Mouse (Mus musculus) neural tube, embryonic 13.5 days (tissue): ENCODE measurements around the gene Polr2g. TPM values are rescaled to one million over a fixed set of nuclear protein-coding genes. Genes with fewer than 3 reads are reported as not detected.

Experiments
- ATAC-seq: fragments of 200-750 bp; cut with Nextera tagmentation; 2 replicates; pipeline ENCODE4 v1.8.0; 2017; ENCODE audit warnings: low read depth, mild to moderate bottlenecking, moderate TSS enrichment, moderate library complexity
- H3K27ac ChIP-seq: fragments of 300-500 bp; sonication (generic); replicated peaks from 2 replicates; pipeline ENCODE4 v1.5.1; 2015; ENCODE audit warnings: moderate library complexity, mild to moderate bottlenecking, inconsistent platforms
- H3K27me3 ChIP-seq: fragments of 300-500 bp; sonication (generic); 2 replicates; pipeline ENCODE4 v1.6.1; 2015; ENCODE audit warnings: mild to moderate bottlenecking, inconsistent platforms
- H3K36me3 ChIP-seq: fragments of 300-500 bp; sonication (generic); 2 replicates; pipeline ENCODE4 v1.6.1; 2015; ENCODE audit warnings: mild to moderate bottlenecking, inconsistent platforms
- H3K4me1 ChIP-seq: fragments of 300-500 bp; sonication (generic); replicated peaks from 2 replicates; pipeline ENCODE4 v1.6.1; 2015; ENCODE audit warnings: inconsistent platforms
- H3K4me2 ChIP-seq: fragments of 300-500 bp; sonication (generic); 2 replicates; pipeline ENCODE4 v1.6.1; 2015; ENCODE audit warnings: inconsistent platforms, mild to moderate bottlenecking, moderate library complexity
- H3K4me3 ChIP-seq: fragments of 300-500 bp; sonication (generic); 2 replicates; pipeline ENCODE4 v1.5.1; 2015; ENCODE audit warnings: mild to moderate bottlenecking, inconsistent platforms
- H3K9ac ChIP-seq: fragments of 300-500 bp; sonication (generic); 2 replicates; pipeline ENCODE4 v1.6.1; 2015; ENCODE audit warnings: moderate library complexity, mild to moderate bottlenecking, inconsistent platforms
- H3K9me3 ChIP-seq: fragments of 300-500 bp; sonication (generic); 2 replicates; pipeline ENCODE4 v1.6.1; 2016; ENCODE audit warnings: inconsistent platforms
- WGBS: fragments of 180-500 bp; shearing (Covaris S2); methylation state at CpG from one replicate; pipeline ENCODE4 v1.1.7; 2015; 5-methylcytosine and 5-hydroxymethylcytosine counted together
- polyA plus RNA-seq: library from polyadenylated mRNA; unstranded; fragments of >200 nt; fragmentation: Nextera tagmentation; extraction: Ambion mirVana; gene quantifications from 2 replicates; pipeline ENCODE4 v1.2.1, GENCODE M21; 2015

Polr2g gene
- polyA plus RNA-seq, 1 experiment from 2014 or later: 167 TPM

- no peak overlapping the region for H3K27ac ChIP-seq
- no peaks in the 10 kb centered on the region for H3K27me3 ChIP-seq
- H3K36me3 ChIP-seq: peaks cover 67% of the 10 kb centered on the region
- no peak overlapping the region for H3K4me3 ChIP-seq
- 96% methylated on average over 5 of the region's 5 CpGs for WGBS
- no peak overlapping the region for H3K9ac ChIP-seq
- H3K9me3 ChIP-seq: no peaks in the 10 kb centered on the region
- no peak overlapping the region for H3K4me2 ChIP-seq
- ATAC-seq: no peak
- peaks cover 19% of the 10 kb centered on the region for H3K4me1 ChIP-seq
These were observed 8.4 kb upstream of the Polr2g start for GRCm38 (mm10) chr19:8806810-8807209.

- Histone ChIP-seq H3K27ac (no peak overlapping the region), H3K4me3 (no peak overlapping the region), H3K9me3 (no peaks in the 10 kb centered on the region), H3K4me2 (no peak overlapping the region), H3K4me1 (peaks cover 23% of the 10 kb centered on the region), H3K36me3 (peaks cover 46% of the 10 kb centered on the region), H3K9ac (no peak overlapping the region), H3K27me3 (no peaks in the 10 kb centered on the region)
- 95% methylated on average over 11 of the region's 11 CpGs for WGBS
- ATAC-seq: no peak
These were observed 5.7 kb upstream of the Polr2g start for GRCm38 (mm10) chr19:8803879-8804660.

DNA sequence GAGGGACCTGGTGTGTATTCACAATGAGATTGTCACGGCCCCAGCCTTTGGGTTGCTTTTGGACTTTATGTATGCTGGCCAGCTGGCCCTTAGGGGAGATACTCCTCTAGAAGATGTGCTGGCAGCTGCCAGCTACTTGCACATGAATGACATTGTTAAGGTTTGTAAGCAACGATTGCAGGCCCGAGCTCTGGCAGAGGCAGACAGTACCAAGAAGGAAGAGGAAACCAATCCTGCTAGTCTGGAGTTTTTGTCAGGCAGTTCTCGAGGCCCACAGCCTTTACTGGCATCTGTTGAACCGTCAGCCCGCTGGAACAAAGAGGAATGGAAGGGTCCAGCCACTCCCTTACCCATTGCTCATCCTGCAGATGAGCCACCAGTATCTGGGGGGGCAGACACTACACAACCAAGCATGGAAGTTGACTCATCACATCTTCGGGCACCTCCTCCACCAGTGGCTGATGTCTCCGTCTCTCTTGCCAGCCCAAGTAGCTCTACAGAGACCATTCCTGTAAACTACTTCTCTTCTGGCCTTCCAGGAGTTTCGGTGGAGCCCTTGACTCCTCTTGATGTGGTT is 4.9 kb upstream of the Polr2g start:
- Histone ChIP-seq H3K4me3 (peak overlapping the region; percentile 52), H3K27ac (peak overlapping the region; percentile 86), H3K27me3 (no peaks in the 10 kb centered on the region), H3K36me3 (peaks cover 38% of the 10 kb centered on the region), H3K9ac (0 out of 2 replicates have a peak overlapping the region, but pooled peaks have one; percentile 1), H3K4me1 (peaks cover 28% of the 10 kb centered on the region), H3K9me3 (no peaks in the 10 kb centered on the region), H3K4me2 (peak overlapping the region; percentile 60)
- WGBS: 86% methylated on average over 9 of the region's 9 CpGs
- no peak for ATAC-seq

- H3K9me3 ChIP-seq: no peaks in the 10 kb centered on the region
- peak within 1 kb of the TSS; percentile 52 for H3K4me3 ChIP-seq
- peak within 1 kb of the TSS; percentile 60 for H3K4me2 ChIP-seq
- 0% methylated on average over 30 of the region's 30 CpGs for WGBS
- H3K27me3 ChIP-seq: no peaks in the 10 kb centered on the region
- ATAC-seq: peak; percentile 98
- H3K36me3 ChIP-seq: peaks cover 32% of the 10 kb centered on the region
- H3K27ac ChIP-seq: peak within 1 kb of the TSS; percentile 86
- peaks cover 36% of the 10 kb centered on the region for H3K4me1 ChIP-seq
- H3K9ac ChIP-seq: peak within 1 kb of the TSS; percentile 65
These were observed 3.9 kb upstream of the Polr2g start, which contains the start of gene Zbtb3 for GRCm38 (mm10) chr19:8802130-8802821. Zbtb3 (plus strand) TSS chr19:8802555.

- Histone ChIP-seq H3K27ac (no peak overlapping the region), H3K27me3 (no peaks in the 10 kb centered on the region), H3K4me3 (peak overlapping the region; percentile 80), H3K9ac (no peak overlapping the region), H3K4me1 (peaks cover 31% of the 10 kb centered on the region), H3K36me3 (peaks cover 24% of the 10 kb centered on the region), H3K9me3 (no peaks in the 10 kb centered on the region), H3K4me2 (peak overlapping the region; percentile 94)
- ATAC-seq: no peak
These were observed 554 bp upstream of the Polr2g start for GRCm38 (mm10) chr19:8798947-8799315.

GRCm38 (mm10) chr19:8790171-8790570 is 8.2 kb downstream of the Polr2g start:
- no peak overlapping the region for H3K27ac ChIP-seq
- no peak overlapping the region for H3K4me2 ChIP-seq
- no peaks in the 10 kb centered on the region for H3K9me3 ChIP-seq
- peaks cover 37% of the 10 kb centered on the region for H3K36me3 ChIP-seq
- H3K4me3 ChIP-seq: no peak overlapping the region
- H3K4me1 ChIP-seq: peaks cover 21% of the 10 kb centered on the region
- ATAC-seq: no peak
- 81% methylated on average over 7 of the region's 7 CpGs for WGBS
- H3K27me3 ChIP-seq: no peaks in the 10 kb centered on the region
- H3K9ac ChIP-seq: no peak overlapping the region

DNA sequence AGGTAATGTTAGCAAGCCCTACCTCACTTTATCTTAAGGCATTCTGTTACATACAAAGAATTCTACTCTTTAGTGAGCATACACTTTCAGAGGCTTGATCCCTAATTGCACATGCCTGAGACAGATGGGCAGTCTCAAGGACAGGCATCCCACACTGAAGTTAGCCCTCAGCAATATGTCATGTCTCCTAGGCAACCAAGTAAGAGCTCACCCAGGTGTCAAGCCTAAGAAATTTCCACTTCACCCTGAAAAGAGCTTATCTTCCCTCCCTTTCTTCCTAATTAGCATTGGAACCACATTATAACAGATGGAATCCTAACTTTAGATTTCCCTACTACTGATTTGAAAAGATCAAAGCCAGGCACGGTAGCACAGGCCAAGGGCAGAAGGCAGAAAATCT is 9.2 kb downstream of the Polr2g start:
- Histone ChIP-seq H3K27me3 (no peaks in the 10 kb centered on the region), H3K4me3 (no peak overlapping the region), H3K27ac (0 out of 2 replicates have a peak overlapping the region, but pooled peaks have one; percentile 19), H3K4me1 (peaks cover 22% of the 10 kb centered on the region), H3K4me2 (no peak overlapping the region), H3K36me3 (peaks cover 27% of the 10 kb centered on the region), H3K9ac (peak overlapping the region; percentile 38; the same call in 1 of the 2 replicates), H3K9me3 (no peaks in the 10 kb centered on the region)
- 62% methylated on average over 1 of the region's 1 CpGs for WGBS
- no peak for ATAC-seq

GRCm38 (mm10) chr19:8788521-8788920 is 9.9 kb downstream of the Polr2g start:
- H3K4me1 ChIP-seq: peaks cover 22% of the 10 kb centered on the region
- 23% methylated on average over 3 of the region's 3 CpGs for whole genome bisulfite sequencing
- no peak for ATAC-seq

GRCm38 (mm10) chr19:8786008-8786781 is 12.2 kb downstream of the Polr2g start, which contains the start of gene Taf6l:
Taf6l (minus strand) TSS chr19:8786417.
- peak within 1 kb of the TSS; percentile 69 for H3K4me3 ChIP-seq
- peaks cover 22% of the 10 kb centered on the region for H3K4me1 ChIP-seq
- H3K4me2 ChIP-seq: peak within 1 kb of the TSS; percentile 65
- H3K27ac ChIP-seq: peak within 1 kb of the TSS; percentile 76
- H3K36me3 ChIP-seq: peaks cover 33% of the 10 kb centered on the region
- H3K9me3 ChIP-seq: no peaks in the 10 kb centered on the region
- under 1% methylated on average over 32 of the region's 32 CpGs for WGBS
- ATAC-seq: peak; percentile 100
- no peaks in the 10 kb centered on the region for H3K27me3 ChIP-seq
- peak within 1 kb of the TSS; percentile 77 for H3K9ac ChIP-seq

More at GRCm38 (mm10) chr19:8788521-8788920, 9.9 kb downstream of the Polr2g start:
- Histone ChIP-seq H3K27me3 (no peaks in the 10 kb centered on the region), H3K4me2 (no peak overlapping the region), H3K4me3 (no peak overlapping the region), H3K36me3 (peaks cover 26% of the 10 kb centered on the region), H3K9me3 (no peaks in the 10 kb centered on the region), H3K27ac (0 out of 2 replicates have a peak overlapping the region, but pooled peaks have one; percentile 19), H3K9ac (peak overlapping the region; percentile 38; the same call in 1 of the 2 replicates)

- H3K4me2 ChIP-seq: peak overlapping the region; percentile 99
- peak; percentile 37 for ATAC-seq
- WGBS: 8% methylated on average over 20 of the region's 20 CpGs
These were observed 23.4 kb downstream of the Polr2g start for GRCm38 (mm10) chr19:8774951-8775421.

GRCm38 (mm10) chr19:8774086-8774835 is 24.1 kb downstream of the Polr2g start, which contains the start of gene Tmem179b:
Tmem179b (minus strand) TSS chr19:8774467.
- no peaks in the 10 kb centered on the region for H3K9me3 ChIP-seq
- peaks cover 44% of the 10 kb centered on the region for H3K4me1 ChIP-seq
- H3K4me2 ChIP-seq: peak within 1 kb of the TSS; percentile 99
- H3K4me3 ChIP-seq: peak within 1 kb of the TSS; percentile 69
- ATAC-seq: peak; percentile 94
- H3K27ac ChIP-seq: peak within 1 kb of the TSS; percentile 99
- H3K9ac ChIP-seq: peak within 1 kb of the TSS; percentile 98
- no peaks in the 10 kb centered on the region for H3K27me3 ChIP-seq
- H3K36me3 ChIP-seq: peaks cover 44% of the 10 kb centered on the region
- under 1% methylated on average over 68 of the region's 68 CpGs for WGBS

More at GRCm38 (mm10) chr19:8774951-8775421, 23.4 kb downstream of the Polr2g start:
- no peaks in the 10 kb centered on the region for H3K9me3 ChIP-seq
- peaks cover 44% of the 10 kb centered on the region for H3K4me1 ChIP-seq
- H3K36me3 ChIP-seq: peaks cover 41% of the 10 kb centered on the region
- peak overlapping the region; percentile 99 for H3K27ac ChIP-seq
- H3K9ac ChIP-seq: peak overlapping the region; percentile 98
- no peaks in the 10 kb centered on the region for H3K27me3 ChIP-seq
- H3K4me3 ChIP-seq: peak overlapping the region; percentile 69
